Mouse (Mus musculus) ZHBTc4 (cell line): ENCODE results near the gene Gm10277.

Experiments
- DNase-seq: peaks from one replicate; pipeline ENCODE4 v3.0.0-alpha.2; 2011; ENCODE audit warnings: low read depth, low spot score

The Gm10277 gene

GRCm38 (mm10) chr11:77787707-77788106 lies at the start of gene Gm10277:
Gene Gm10277 (minus strand): TSS chr11:77787747.
- no peak for DNase-seq

- peak; percentile 57 for DNase-seq
These were observed 49.2 kb upstream of the Gm10277 start for GRCm38 (mm10) chr11:77836751-77837150.

GRCm38 (mm10) chr11:77836290-77836689 lies 48.7 kb upstream of the Gm10277 start:
- DNase-seq, result no peak

- peak; percentile 52 for DNase-seq
These were observed 47.6 kb upstream of the Gm10277 start for GRCm38 (mm10) chr11:77835109-77835508.

- DNase-seq, result no peak
These were observed 45.0 kb upstream of the Gm10277 start for GRCm38 (mm10) chr11:77832541-77832940.

GRCm38 (mm10) chr11:77830875-77831274 lies 43.3 kb upstream of the Gm10277 start:
- no peak for DNase-seq

GRCm38 (mm10) chr11:77829043-77829841 lies 41.7 kb upstream of the Gm10277 start:
- no peak for DNase-seq

- peak; percentile 72 for DNase-seq
These were observed 40.6 kb upstream of the Gm10277 start for GRCm38 (mm10) chr11:77828163-77828562.

- peak; percentile 91 for DNase-seq
These were observed 39.9 kb upstream of the Gm10277 start for GRCm38 (mm10) chr11:77827241-77827995.

- DNase-seq, result no peak
These were observed 38.8 kb upstream of the Gm10277 start for GRCm38 (mm10) chr11:77826311-77826710.

- peak; percentile 82 for DNase-seq
These were observed 38.3 kb upstream of the Gm10277 start for GRCm38 (mm10) chr11:77825853-77826252.

GRCm38 (mm10) chr11:77822781-77823180 lies 35.2 kb upstream of the Gm10277 start:
- peak; percentile 88 for DNase-seq

- peak; percentile 78 for DNase-seq
These were observed 34.1 kb upstream of the Gm10277 start for GRCm38 (mm10) chr11:77821648-77822047.

- DNase-seq, result peak; percentile 87
These were observed 28.5 kb upstream of the Gm10277 start for GRCm38 (mm10) chr11:77816003-77816402.

GRCm38 (mm10) chr11:77813969-77814368 lies 26.4 kb upstream of the Gm10277 start:
- DNase-seq, result no peak

GRCm38 (mm10) chr11:77810018-77810417 lies 22.5 kb upstream of the Gm10277 start:
- DNase-seq, result no peak

GRCm38 (mm10) chr11:77809215-77809614 lies 21.7 kb upstream of the Gm10277 start:
- DNase-seq, result no peak

GRCm38 (mm10) chr11:77808051-77808465 lies 20.5 kb upstream of the Gm10277 start:
- peak; percentile 54 for DNase-seq

- DNase-seq, result no peak
These were observed 19.3 kb upstream of the Gm10277 start for GRCm38 (mm10) chr11:77806855-77807254.

GRCm38 (mm10) chr11:77806218-77806617 lies 18.7 kb upstream of the Gm10277 start:
- peak; percentile 33 for DNase-seq

- no peak for DNase-seq
These were observed 14.9 kb upstream of the Gm10277 start for GRCm38 (mm10) chr11:77802341-77802865.
